Mouse (Mus musculus): ENCODE results near the gene Sbf2. TPM values are rescaled to one million over a fixed set of nuclear protein-coding genes. Genes with fewer than 3 reads are reported as not detected.

Sbf2 gene
- polyA plus RNA-seq, 1 experiment from 2014 or later = 48.9 TPM

DNA sequence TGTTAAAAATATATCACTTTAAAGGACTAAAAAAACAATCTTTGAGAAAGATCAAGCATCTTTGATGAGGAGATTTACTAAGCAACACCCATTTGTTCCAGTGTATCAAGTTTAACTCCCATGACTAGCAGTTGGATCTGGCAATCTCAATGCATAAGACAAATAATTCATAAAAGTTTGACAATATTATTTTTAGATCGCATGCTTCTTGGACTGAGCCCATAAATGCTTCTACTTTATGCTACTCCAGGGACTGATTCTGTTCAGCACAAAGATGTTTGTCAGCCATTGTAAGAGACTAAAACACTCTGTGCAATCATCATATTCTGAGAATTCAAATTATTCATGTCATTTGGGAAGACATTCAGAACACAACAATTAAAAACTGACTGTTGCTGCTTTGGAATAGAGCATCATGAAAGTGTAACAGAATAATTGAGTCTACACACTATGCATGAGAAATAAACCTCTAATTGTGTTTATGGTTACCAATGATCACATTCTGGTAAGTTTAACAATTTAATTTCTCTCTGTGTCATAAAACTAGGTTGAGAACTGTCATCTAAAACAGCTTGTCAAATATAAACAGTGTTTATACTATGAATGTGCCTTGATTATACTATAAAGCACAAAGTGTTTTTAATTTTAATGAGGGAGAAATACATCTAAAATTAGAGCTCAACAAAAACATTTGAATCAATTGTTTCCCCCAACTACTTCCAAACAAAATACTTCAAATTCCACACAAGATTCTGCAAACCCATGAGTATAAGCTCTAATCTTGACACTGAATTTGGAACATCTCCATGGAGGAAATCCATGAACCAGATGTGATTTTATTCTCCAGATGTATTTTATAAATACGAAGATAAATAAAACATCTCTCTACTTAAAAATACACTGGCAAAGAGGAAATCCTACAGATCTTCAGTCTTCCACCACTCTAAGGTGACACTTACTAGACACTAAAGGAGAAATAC lies 98.2 kb downstream of the Sbf2 start:
- DNase-seq (ENCODE audit: low spot score) (no peak), ATAC-seq (ENCODE audit: low FRiP score) (no peak)
- Histone ChIP-seq H3K4me3 (ENCODE audit: low read depth, low read length) (no peak overlapping the region), H3K4me2 (replicated peaks; ENCODE audit: low read depth, low read length) (no peak overlapping the region), H3K36me3 (ENCODE audit: control insufficient read depth, insufficient read depth, low read length) (no peaks in the 10 kb centered on the region), H3K9ac (ENCODE audit: low read depth, low read length) (no peak overlapping the region), H3K4me1 (replicated peaks; ENCODE audit: control insufficient read depth, insufficient read depth, low read length) (no peaks in the 10 kb centered on the region), H3K27ac (ENCODE audit: low read depth, low read length) (no peak overlapping the region), H3K9me3 (ENCODE audit: control insufficient read depth, low read length) (no peaks in the 10 kb centered on the region), H3K27me3 (ENCODE audit: control insufficient read depth, insufficient read depth, low read length) (no peaks in the 10 kb centered on the region)
- 93% methylated on average over 2 of the region's 2 CpGs for WGBS

DNA sequence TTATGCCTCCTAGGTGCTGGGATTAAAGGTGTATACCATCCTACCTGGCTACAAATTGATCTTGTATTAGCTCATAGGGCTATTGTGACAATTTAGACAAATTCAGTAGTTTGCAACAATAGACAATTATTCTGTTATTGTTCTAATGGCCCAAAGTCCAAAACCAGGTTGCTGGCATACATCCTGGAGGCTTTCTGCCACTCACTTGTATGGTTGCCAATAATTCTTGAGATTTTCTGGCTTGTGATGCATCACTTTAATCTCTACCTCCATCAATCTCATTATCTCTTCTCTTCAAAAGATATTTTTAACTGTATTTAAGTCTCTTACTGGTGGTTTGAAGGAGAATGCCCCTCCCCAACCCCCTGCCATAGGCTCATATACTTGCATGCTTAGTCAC lies 100.6 kb downstream of the Sbf2 start:
- DNase-seq (ENCODE audit: low spot score) (no peak), ATAC-seq (ENCODE audit: low FRiP score) (no peak)
- Histone ChIP-seq H3K27me3 (ENCODE audit: control insufficient read depth, insufficient read depth, low read length) (no peaks in the 10 kb centered on the region), H3K4me2 (replicated peaks; ENCODE audit: low read depth, low read length) (no peak overlapping the region), H3K36me3 (ENCODE audit: control insufficient read depth, insufficient read depth, low read length) (no peaks in the 10 kb centered on the region), H3K9ac (ENCODE audit: low read depth, low read length) (no peak overlapping the region), H3K4me3 (ENCODE audit: low read depth, low read length) (no peak overlapping the region), H3K9me3 (ENCODE audit: control insufficient read depth, low read length) (no peaks in the 10 kb centered on the region), H3K4me1 (replicated peaks; ENCODE audit: control insufficient read depth, insufficient read depth, low read length) (no peaks in the 10 kb centered on the region), H3K27ac (ENCODE audit: low read depth, low read length) (no peak overlapping the region)

DNA sequence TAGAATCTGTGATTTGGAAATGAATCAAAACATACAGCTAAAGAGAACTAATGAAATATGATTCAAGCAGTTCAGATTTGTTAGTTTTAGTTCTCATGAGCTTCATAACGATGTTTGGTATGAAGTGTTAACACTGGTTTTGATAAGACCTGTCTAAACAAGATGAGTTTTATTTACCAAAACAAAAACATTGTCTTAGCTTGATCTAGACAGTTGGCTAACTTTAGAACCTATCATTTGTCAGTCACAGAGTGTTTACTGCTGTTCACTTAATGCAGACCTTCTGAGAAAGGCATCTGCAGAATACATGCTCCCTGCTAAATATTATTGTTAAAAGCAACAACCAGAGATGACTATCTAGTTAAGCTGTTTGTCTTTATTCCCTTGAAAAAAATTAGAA lies 116.1 kb downstream of the Sbf2 start:
- Histone ChIP-seq H3K4me2 (replicated peaks; ENCODE audit: low read depth, low read length) (no peak overlapping the region), H3K4me3 (ENCODE audit: low read depth, low read length) (no peak overlapping the region), H3K4me1 (replicated peaks; ENCODE audit: control insufficient read depth, insufficient read depth, low read length) (no peaks in the 10 kb centered on the region), H3K9me3 (ENCODE audit: control insufficient read depth, low read length) (no peaks in the 10 kb centered on the region), H3K36me3 (ENCODE audit: control insufficient read depth, insufficient read depth, low read length) (no peaks in the 10 kb centered on the region), H3K27ac (ENCODE audit: low read depth, low read length) (no peak overlapping the region), H3K9ac (ENCODE audit: low read depth, low read length) (no peak overlapping the region), H3K27me3 (ENCODE audit: control insufficient read depth, insufficient read depth, low read length) (no peaks in the 10 kb centered on the region)
- 84% methylated on average over 1 of the region's 1 CpGs for WGBS
- ATAC-seq (ENCODE audit: low FRiP score) (no peak), DNase-seq (ENCODE audit: low spot score) (no peak)

DNA sequence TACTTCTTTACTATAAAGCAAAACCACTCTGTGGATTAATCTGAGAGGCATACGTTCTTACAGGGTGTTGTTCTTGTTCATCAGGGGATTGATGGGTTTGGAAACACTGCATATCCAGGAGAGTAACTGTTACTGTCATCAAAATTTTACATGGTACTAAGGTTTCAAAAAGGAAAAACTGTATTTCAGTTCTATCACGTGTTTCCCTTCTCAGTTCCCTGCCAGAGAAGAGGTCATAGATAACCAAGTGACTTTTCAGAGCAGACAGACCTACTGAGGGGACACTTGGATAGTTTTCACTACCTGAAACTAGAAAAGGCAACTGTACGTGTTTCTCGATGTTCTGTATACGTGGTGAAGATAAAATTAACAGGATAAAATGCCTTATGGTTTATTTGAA lies 123.7 kb downstream of the Sbf2 start:
- Histone ChIP-seq H3K4me3 (ENCODE audit: low read depth, low read length) (no peak overlapping the region), H3K27me3 (ENCODE audit: control insufficient read depth, insufficient read depth, low read length) (no peaks in the 10 kb centered on the region), H3K27ac (ENCODE audit: low read depth, low read length) (no peak overlapping the region), H3K9ac (ENCODE audit: low read depth, low read length) (no peak overlapping the region), H3K4me1 (replicated peaks; ENCODE audit: control insufficient read depth, insufficient read depth, low read length) (no peaks in the 10 kb centered on the region), H3K4me2 (replicated peaks; ENCODE audit: low read depth, low read length) (no peak overlapping the region), H3K9me3 (ENCODE audit: control insufficient read depth, low read length) (no peaks in the 10 kb centered on the region), H3K36me3 (ENCODE audit: control insufficient read depth, insufficient read depth, low read length) (no peaks in the 10 kb centered on the region)
- 92% methylated on average over 5 of the region's 5 CpGs for WGBS
- no peak for DNase-seq (ENCODE audit: low spot score)
- ATAC-seq (ENCODE audit: low FRiP score) = no peak

GRCm38 (mm10) chr7:110485051-110485450 lies 129.7 kb downstream of the Sbf2 start:
- Histone ChIP-seq H3K9me3 (ENCODE audit: control insufficient read depth, low read length) (no peaks in the 10 kb centered on the region), H3K4me3 (ENCODE audit: low read depth, low read length) (no peak overlapping the region), H3K27ac (ENCODE audit: low read depth, low read length) (no peak overlapping the region), H3K4me1 (replicated peaks; ENCODE audit: control insufficient read depth, insufficient read depth, low read length) (no peaks in the 10 kb centered on the region), H3K4me2 (replicated peaks; ENCODE audit: low read depth, low read length) (no peak overlapping the region), H3K9ac (ENCODE audit: low read depth, low read length) (no peak overlapping the region), H3K27me3 (ENCODE audit: control insufficient read depth, insufficient read depth, low read length) (no peaks in the 10 kb centered on the region), H3K36me3 (ENCODE audit: control insufficient read depth, insufficient read depth, low read length) (no peaks in the 10 kb centered on the region)
- ATAC-seq (ENCODE audit: low FRiP score) (no peak), DNase-seq (ENCODE audit: low spot score) (no peak)
- WGBS = 98% methylated on average over 5 of the region's 5 CpGs

- no peak for DNase-seq (ENCODE audit: low spot score)
- Histone ChIP-seq H3K9me3 (ENCODE audit: control insufficient read depth, low read length) (no peaks in the 10 kb centered on the region), H3K9ac (ENCODE audit: low read depth, low read length) (no peak overlapping the region), H3K27ac (ENCODE audit: low read depth, low read length) (no peak overlapping the region), H3K27me3 (ENCODE audit: control insufficient read depth, insufficient read depth, low read length) (no peaks in the 10 kb centered on the region), H3K36me3 (ENCODE audit: control insufficient read depth, insufficient read depth, low read length) (no peaks in the 10 kb centered on the region), H3K4me1 (replicated peaks; ENCODE audit: control insufficient read depth, insufficient read depth, low read length) (no peaks in the 10 kb centered on the region), H3K4me2 (replicated peaks; ENCODE audit: low read depth, low read length) (no peak overlapping the region), H3K4me3 (ENCODE audit: low read depth, low read length) (no peak overlapping the region)
- ATAC-seq (ENCODE audit: low FRiP score) = no peak
- 86% methylated on average over 6 of the region's 6 CpGs for WGBS
These were observed 143.7 kb downstream of the Sbf2 start for GRCm38 (mm10) chr7:110470987-110471386.

DNA sequence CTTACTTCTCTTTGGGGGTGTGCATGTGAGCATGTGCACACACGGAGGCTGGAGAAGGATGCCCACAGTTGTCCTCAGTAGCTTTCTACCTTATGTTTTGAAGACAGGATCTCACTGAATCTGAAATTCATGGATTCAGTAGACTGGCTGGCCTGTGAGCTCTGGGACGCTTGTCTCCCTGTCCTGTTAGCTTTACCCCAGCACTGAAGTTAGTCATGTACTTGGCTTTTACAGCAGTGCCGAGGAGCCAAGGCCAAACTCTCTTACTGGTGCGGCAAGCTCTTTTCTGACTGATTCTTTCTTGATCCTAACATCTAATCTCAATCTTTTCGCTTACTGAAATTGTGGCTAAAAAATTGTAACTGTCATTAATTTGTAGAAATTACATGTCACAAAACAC lies 151.3 kb downstream of the Sbf2 start:
- Histone ChIP-seq H3K9ac (ENCODE audit: low read depth, low read length) (no peak overlapping the region), H3K27me3 (ENCODE audit: control insufficient read depth, insufficient read depth, low read length) (no peaks in the 10 kb centered on the region), H3K27ac (ENCODE audit: low read depth, low read length) (no peak overlapping the region), H3K36me3 (ENCODE audit: control insufficient read depth, insufficient read depth, low read length) (no peaks in the 10 kb centered on the region), H3K4me3 (ENCODE audit: low read depth, low read length) (no peak overlapping the region), H3K4me1 (replicated peaks; ENCODE audit: control insufficient read depth, insufficient read depth, low read length) (no peaks in the 10 kb centered on the region), H3K4me2 (replicated peaks; ENCODE audit: low read depth, low read length) (no peak overlapping the region), H3K9me3 (ENCODE audit: control insufficient read depth, low read length) (no peaks in the 10 kb centered on the region)
- no peak for DNase-seq (ENCODE audit: low spot score)
- no peak for ATAC-seq (ENCODE audit: low FRiP score)
- 87% methylated on average over 5 of the region's 5 CpGs for WGBS

- no peak overlapping the region for H3K27ac ChIP-seq (ENCODE audit: low read depth, low read length)
- H3K4me3 ChIP-seq (ENCODE audit: low read depth, low read length) = no peak overlapping the region
- no peaks in the 10 kb centered on the region for H3K4me1 ChIP-seq (replicated peaks; ENCODE audit: control insufficient read depth, insufficient read depth, low read length)
- H3K36me3 ChIP-seq (ENCODE audit: control insufficient read depth, insufficient read depth, low read length) = 0 out of 2 replicates have a peak, but pooled peaks cover 4% of the 10 kb centered on the region
- H3K4me2 ChIP-seq (replicated peaks; ENCODE audit: low read depth, low read length) = no peak overlapping the region
- WGBS = 26% methylated on average over 4 of the region's 4 CpGs
- peak; percentile 47 for DNase-seq (ENCODE audit: low spot score)
- ATAC-seq (ENCODE audit: low FRiP score) = no peak
- H3K9ac ChIP-seq (ENCODE audit: low read depth, low read length) = no peak overlapping the region
- no peaks in the 10 kb centered on the region for H3K27me3 ChIP-seq (ENCODE audit: control insufficient read depth, insufficient read depth, low read length)
- H3K9me3 ChIP-seq (ENCODE audit: control insufficient read depth, low read length) = no peaks in the 10 kb centered on the region
These were observed 182.4 kb downstream of the Sbf2 start for GRCm38 (mm10) chr7:110432301-110432700.

GRCm38 (mm10) chr7:110416318-110416717 lies 198.4 kb downstream of the Sbf2 start:
- no peak overlapping the region for H3K4me2 ChIP-seq (replicated peaks; ENCODE audit: low read depth, low read length)
- H3K9ac ChIP-seq (ENCODE audit: low read depth, low read length) = no peak overlapping the region
- H3K27me3 ChIP-seq (ENCODE audit: control insufficient read depth, insufficient read depth, low read length) = no peaks in the 10 kb centered on the region
- no peaks in the 10 kb centered on the region for H3K9me3 ChIP-seq (ENCODE audit: control insufficient read depth, low read length)
- 91% methylated on average over 1 of the region's 1 CpGs for WGBS
- ATAC-seq (ENCODE audit: low FRiP score) = no peak
- no peak for DNase-seq (ENCODE audit: low spot score)
- H3K4me3 ChIP-seq (ENCODE audit: low read depth, low read length) = no peak overlapping the region
- H3K27ac ChIP-seq (ENCODE audit: low read depth, low read length) = no peak overlapping the region
- no peaks in the 10 kb centered on the region for H3K4me1 ChIP-seq (replicated peaks; ENCODE audit: control insufficient read depth, insufficient read depth, low read length)
- no peaks in the 10 kb centered on the region for H3K36me3 ChIP-seq (ENCODE audit: control insufficient read depth, insufficient read depth, low read length)

Data from hindbrain, embryonic 11.5 days (tissue).